Mouse (Mus musculus): Measurements from ENCODE around the gene Mfsd12. TPM values are rescaled to one million over a fixed set of nuclear protein-coding genes. Genes with fewer than 3 reads are reported as not detected.

The Mfsd12 gene
- total RNA-seq, 2 experiments from 2014 or later = 43.5 to 48.4 TPM

Small RNA genes lying within 50 kb of the gene (microRNA-seq; reads per million reads assigned to microRNA genes)
- 0.63 to 2.4 reads per million in 2 experiments for gene Mir6913

Other genes with a start within 250 kb of the Mfsd12 start
- gene Zbtb7a, start 222.3 kb upstream of the Mfsd12 start, total RNA-seq (2021) = 100 to 1,000 TPM; 109 to 116 TPM
- gene Pias4, start 189.6 kb upstream of the Mfsd12 start, total RNA-seq (2021) = 10 to 100 TPM; 26.2 to 29.8 TPM
- 100 to 1,000 TPM; 868 to 892 TPM for gene Eef2, start 180.9 kb upstream of the Mfsd12 start, total RNA-seq (2021)
- gene Dapk3, start 174.5 kb upstream of the Mfsd12 start, total RNA-seq (2021) = 10 to 100 TPM; 65.6 to 77.8 TPM
- not detected for gene 4930442H23Rik, start 173.6 kb upstream of the Mfsd12 start, total RNA-seq (2021)
- gene Nmrk2, start 155.4 kb upstream of the Mfsd12 start, total RNA-seq (2021) = under 1 TPM; 0.20 to 0.25 TPM
- gene Atcay, start 126.7 kb upstream of the Mfsd12 start, total RNA-seq (2021) = 100 to 1,000 TPM; 150 TPM
- 10 to 100 TPM; 65.7 to 70.0 TPM for gene Zfr2, start 124.3 kb upstream of the Mfsd12 start, total RNA-seq (2021)
- gene Matk, start 104.6 kb upstream of the Mfsd12 start, total RNA-seq (2021) = 100 to 1,000 TPM; 227 to 236 TPM
- 10 to 100 TPM; 32.3 to 36.0 TPM for gene Mrpl54, start 90.6 kb upstream of the Mfsd12 start, total RNA-seq (2021)
- 10 to 100 TPM; 39.3 to 56.0 TPM for gene Apba3, start 90.5 kb upstream of the Mfsd12 start, total RNA-seq (2021)
- gene Tjp3, start 65.9 kb upstream of the Mfsd12 start, total RNA-seq (2021) = 1 to 10 TPM in 1 of 2 experiments, under 1 TPM in 1; 0.65 to 1.7 TPM
- gene Pip5k1c, start 64.5 kb upstream of the Mfsd12 start, total RNA-seq (2021) = 100 to 1,000 TPM; 301 to 304 TPM
- gene Cactin, start 36.4 kb upstream of the Mfsd12 start, total RNA-seq (2021) = 10 to 100 TPM; 28.9 to 30.1 TPM
- 1 to 10 TPM in 1 of 2 experiments, under 1 TPM in 1; 0.91 to 1.1 TPM for gene Tbxa2r, start 28.8 kb upstream of the Mfsd12 start, total RNA-seq (2021)
- gene Gipc3, start 14.2 kb upstream of the Mfsd12 start, total RNA-seq (2021) = 1 to 10 TPM; 1.7 to 1.9 TPM
- 10 to 100 TPM; 27.6 to 35.0 TPM for gene Hmg20b, start 7.0 kb upstream of the Mfsd12 start, total RNA-seq (2021)
- gene 4930404N11Rik, start 8.3 kb downstream of the Mfsd12 start, total RNA-seq (2021) = 1 to 10 TPM; 1.6 to 1.9 TPM
- 10 to 100 TPM; 61.5 to 68.9 TPM for gene Fzr1, start 21.0 kb downstream of the Mfsd12 start, total RNA-seq (2021)
- gene Dohh, start 26.9 kb downstream of the Mfsd12 start, total RNA-seq (2021) = 10 to 100 TPM; 72.5 to 76.9 TPM
- gene Gm48551, start 27.0 kb downstream of the Mfsd12 start, total RNA-seq (2021) = 1 to 10 TPM; 4.0 to 6.6 TPM
- 1 to 10 TPM; 4.5 to 7.1 TPM for gene Gm48552, start 31.5 kb downstream of the Mfsd12 start, total RNA-seq (2021)
- gene Smim24, start 35.6 kb downstream of the Mfsd12 start, total RNA-seq (2021) = 1 to 10 TPM; 1.6 to 1.7 TPM
- gene Nfic, start 98.1 kb downstream of the Mfsd12 start, total RNA-seq (2021) = 10 to 100 TPM; 55.3 to 55.8 TPM
- 100 to 1,000 TPM; 273 to 281 TPM for gene Celf5, start 125.2 kb downstream of the Mfsd12 start, total RNA-seq (2021)
- 10 to 100 TPM; 77.1 to 90.0 TPM for gene Ncln, start 138.9 kb downstream of the Mfsd12 start, total RNA-seq (2021)
- gene S1pr4, start 142.6 kb downstream of the Mfsd12 start, total RNA-seq (2021) = under 1 TPM; 0.40 to 0.65 TPM
- 1 to 10 TPM; 3.0 to 3.4 TPM for gene Gna15, start 166.7 kb downstream of the Mfsd12 start, total RNA-seq (2021)
- gene Gna11, start 187.7 kb downstream of the Mfsd12 start, total RNA-seq (2021) = 100 to 1,000 TPM; 113 to 117 TPM
- gene Aes, start 202.0 kb downstream of the Mfsd12 start, total RNA-seq (2021) = 100 to 1,000 TPM; 667 to 720 TPM
- gene Tle2, start 217.1 kb downstream of the Mfsd12 start, total RNA-seq (2021) = 10 to 100 TPM; 33.2 to 33.9 TPM
- gene Tle6, start 243.6 kb downstream of the Mfsd12 start, total RNA-seq (2021) = 1 to 10 TPM; 1.3 to 3.0 TPM
- gene BC025920, start 248.8 kb downstream of the Mfsd12 start, total RNA-seq (2021) = 1 to 10 TPM; 3.6 to 3.9 TPM

Measured in layer of hippocampus, postnatal 36 days (tissue).